13 mouse cellular contexts compared by ENCODE assay signal in the genomic region with DNA sequence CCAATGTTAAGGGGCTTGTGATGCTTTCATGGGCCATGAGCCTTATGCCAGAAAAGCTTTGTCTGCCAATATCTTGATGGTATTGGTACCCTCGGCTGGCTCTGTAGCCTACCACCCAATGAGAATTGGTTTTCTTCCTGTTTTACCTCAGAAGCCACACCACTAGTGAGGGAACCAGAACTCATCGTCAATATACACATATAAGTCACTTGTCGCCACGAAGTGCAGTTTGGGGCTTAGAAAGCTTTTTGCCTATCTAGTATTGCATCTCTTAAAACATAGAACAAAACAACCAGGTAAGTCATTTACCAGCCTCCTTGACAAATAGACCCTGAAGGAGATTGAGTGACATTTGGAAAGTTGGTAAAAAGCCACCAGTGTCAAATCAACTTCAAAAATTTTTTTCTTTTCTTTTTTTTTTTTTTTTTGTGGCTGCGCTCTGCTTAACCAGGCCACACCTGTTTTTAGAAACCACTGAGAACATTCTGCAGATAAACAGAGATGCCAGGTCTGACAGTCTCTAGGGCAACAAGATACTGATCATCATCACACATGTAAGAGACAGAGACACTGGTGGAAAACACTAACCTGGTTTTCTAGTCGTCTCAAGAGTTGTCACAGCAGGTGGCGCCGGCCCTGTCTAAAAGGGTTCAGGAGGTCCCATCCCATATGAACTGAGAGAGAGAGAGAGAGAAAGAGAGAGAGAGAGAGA.
DNase-seq lines count a peak whose midpoint lies in the region; ATAC-seq lines count a peak whose summit lies in the region.
"Had no signal": no experiment of that assay in that cellular context is flagged by ENCODE, and none has a peak within 500 bp of the region (broad histone marks: within the 10 kb centered on the region; RNA-seq: fewer than 3 reads in every experiment).

No protein-coding gene starts in this region.

- peak; percentile 67 for ATAC-seq in activated CD4-positive, CD25-positive, alpha-beta regulatory T cell, adult 4 months
- ATAC-seq: Patski had no signal

- DNase-seq in spleen, adult 12 weeks (ENCODE audit: low spot score) = peak; percentile 17
- DNase-seq in spleen, postnatal 14 days (ENCODE audit: low spot score in 2 of 2) = no peak
- peak; percentile 59 to 68 for DNase-seq in spleen, postnatal 36 days (ENCODE audit: low spot score in 2 of 2)
- peak; percentile 87 for DNase-seq in thymus, postnatal 4 days
- no peak for DNase-seq in kidney, postnatal 10 days
- DNase-seq in kidney, postnatal 36 days = no peak
- DNase-seq: cerebellum, adult 2 months; gastrocnemius, postnatal 36 days; kidney, adult 11 months; kidney, postnatal 25 days; lung, postnatal 14 days had no signal

Comparison
In these comparisons a context has a peak if more than half of its experiments do, and no peak if none do; other contexts are left out.
1. DNase-seq: peak in spleen, adult 12 weeks (single experiment), spleen, postnatal 36 days (2 of 2) and thymus, postnatal 4 days (single experiment); none in spleen, postnatal 14 days (0 of 2), kidney, postnatal 10 days (single experiment) and kidney, postnatal 36 days (0 of 2).